Mouse (Mus musculus): ENCODE data around the gene Cst7. TPM values are rescaled to one million over a fixed set of nuclear protein-coding genes. Genes with fewer than 3 reads are reported as not detected.

The Cst7 gene
- not detected for polyA plus RNA-seq (2014; fragmentation: Illumina TruSeq; extraction: RNeasy Lipid Tissue Mini Kit (QIAGEN cat#74804); ENCODE audit: low read depth, low replicate concordance)

GRCm38 (mm10) chr2:150569847-150570590 lies at the start of gene Cst7:
Gene Cst7, plus strand, starts transcription at chr2:150570415.

GRCm38 (mm10) chr2:150608087-150608799 lies 38.0 kb downstream of the Cst7 start, which contains the start of gene Apmap:
Gene Apmap, minus strand, starts transcription at chr2:150608567.

Other genes with a start within 250 kb of the Cst7 start
- gene Gm10130, start 246.7 kb upstream of the Cst7 start, polyA plus RNA-seq (2014; fragmentation: Illumina TruSeq; extraction: RNeasy Lipid Tissue Mini Kit (QIAGEN cat#74804); ENCODE audit: low read depth, low replicate concordance), result not detected
- 4.4 TPM for gene 3300002I08Rik, start 207.7 kb upstream of the Cst7 start, polyA plus RNA-seq (2014; fragmentation: Illumina TruSeq; extraction: RNeasy Lipid Tissue Mini Kit (QIAGEN cat#74804); ENCODE audit: low read depth, low replicate concordance)
- 11.5 TPM for gene Zfp442, start 118.9 kb upstream of the Cst7 start, polyA plus RNA-seq (2014; fragmentation: Illumina TruSeq; extraction: RNeasy Lipid Tissue Mini Kit (QIAGEN cat#74804); ENCODE audit: low read depth, low replicate concordance)
- gene Zfp345, start 85.3 kb upstream of the Cst7 start, polyA plus RNA-seq (2014; fragmentation: Illumina TruSeq; extraction: RNeasy Lipid Tissue Mini Kit (QIAGEN cat#74804); ENCODE audit: low read depth, low replicate concordance), result not detected
- 220 TPM for gene Apmap, start 38.2 kb downstream of the Cst7 start, polyA plus RNA-seq (2014; fragmentation: Illumina TruSeq; extraction: RNeasy Lipid Tissue Mini Kit (QIAGEN cat#74804); ENCODE audit: low read depth, low replicate concordance)
- 186 TPM for gene Acss1, start 98.1 kb downstream of the Cst7 start, polyA plus RNA-seq (2014; fragmentation: Illumina TruSeq; extraction: RNeasy Lipid Tissue Mini Kit (QIAGEN cat#74804); ENCODE audit: low read depth, low replicate concordance)
- gene Vsx1, start 118.9 kb downstream of the Cst7 start, polyA plus RNA-seq (2014; fragmentation: Illumina TruSeq; extraction: RNeasy Lipid Tissue Mini Kit (QIAGEN cat#74804); ENCODE audit: low read depth, low replicate concordance), result not detected
- gene Entpd6, start 178.6 kb downstream of the Cst7 start, polyA plus RNA-seq (2014; fragmentation: Illumina TruSeq; extraction: RNeasy Lipid Tissue Mini Kit (QIAGEN cat#74804); ENCODE audit: low read depth, low replicate concordance), result 1.1 TPM
- gene Pygb, start 216.3 kb downstream of the Cst7 start, polyA plus RNA-seq (2014; fragmentation: Illumina TruSeq; extraction: RNeasy Lipid Tissue Mini Kit (QIAGEN cat#74804); ENCODE audit: low read depth, low replicate concordance), result 5.2 TPM